Mouse (Mus musculus) brain, embryonic 14.5 days (tissue): ENCODE data around the gene Mpped1.

Experiments used
- CTCF ChIP-seq: fragments of 200-500 bp; IDR thresholded peaks from 2 replicates; pipeline ENCODE4 v1.5.1; 2012; ENCODE audit warnings: inconsistent platforms, mild to moderate bottlenecking, moderate library complexity, borderline replicate concordance; ENCODE audit not compliant: insufficient read depth, insufficient read length; ENCODE audit errors: extremely low read depth
- POLR2A ChIP-seq: fragments of 200-500 bp; IDR thresholded peaks from 2 replicates; pipeline ENCODE4 v1.6.1; 2012; ENCODE audit warnings: mild to moderate bottlenecking, inconsistent platforms, borderline replicate concordance; ENCODE audit not compliant: poor library complexity, insufficient read depth, insufficient read length, severe bottlenecking; ENCODE audit errors: extremely low read depth

GRCm38 (mm10) chr15:83748986-83749385, 30.3 kb upstream of the Mpped1 start:
- TF ChIP-seq CTCF, result no peak
- no peak for TF ChIP-seq POLR2A
